Mouse (Mus musculus) spleen, embryonic (tissue): ENCODE data around the gene Shb.
"Not testable (repeated sequence)": the region's sequence is repeated elsewhere in the genome, so short reads cannot be mapped to it uniquely, and the experiment has no call there.

Experiments
- CTCF ChIA-PET: fragments of 350-600 bp; sonication (Branson Sonifier 250); formaldehyde crosslinking; loops from one replicate; lab custom pipeline; 2022; lab: Charles Lee

Shb gene

GRCm38 (mm10) chr4:45402281-45402680 is 130.0 kb downstream of the Shb start:
- CTCF ChIA-PET: interaction anchor here (0.7 kb wide), 1 partner anchor 1026 kb away, joined by 7 read pairs; no protein-coding TSS in a partner anchor

GRCm38 (mm10) chr4:45399421-45400210 is 132.7 kb downstream of the Shb start:
- CTCF ChIA-PET: no interaction called here

- CTCF ChIA-PET: interaction anchor here (0.7 kb wide), 1 partner anchor 18 kb away, joined by 4 read pairs; no protein-coding TSS in a partner anchor
Measured at GRCm38 (mm10) chr4:45398315-45398714, 134.0 kb downstream of the Shb start.

- CTCF ChIA-PET: not testable (repeated sequence)
Measured at GRCm38 (mm10) chr4:45396211-45396610, 136.1 kb downstream of the Shb start.

GRCm38 (mm10) chr4:45393658-45394057 is 138.6 kb downstream of the Shb start:
- CTCF ChIA-PET: interaction anchor here (0.7 kb wide), 1 partner anchor 197 kb away, joined by 3 read pairs; no protein-coding TSS in a partner anchor

- CTCF ChIA-PET: no interaction called here
Measured at GRCm38 (mm10) chr4:45392994-45393393, 139.3 kb downstream of the Shb start.

GRCm38 (mm10) chr4:45392572-45392971 is 139.7 kb downstream of the Shb start:
- CTCF ChIA-PET: no interaction called here

GRCm38 (mm10) chr4:45392099-45392498 is 140.2 kb downstream of the Shb start:
- CTCF ChIA-PET: no interaction called here

GRCm38 (mm10) chr4:45387296-45387695 is 145.0 kb downstream of the Shb start:
- CTCF ChIA-PET: not testable (repeated sequence)

- CTCF ChIA-PET: not testable (repeated sequence)
Measured at GRCm38 (mm10) chr4:45382133-45382532, 150.1 kb downstream of the Shb start.

GRCm38 (mm10) chr4:45380903-45381580 is 151.2 kb downstream of the Shb start:
- CTCF ChIA-PET: not testable (repeated sequence)

GRCm38 (mm10) chr4:45376573-45376972 is 155.7 kb downstream of the Shb start:
- CTCF ChIA-PET: no interaction called here

GRCm38 (mm10) chr4:45374879-45375278 is 157.4 kb downstream of the Shb start:
- CTCF ChIA-PET: no interaction called here
